Mouse (Mus musculus) mouse embryonic stem cell (cell line): ENCODE results near the gene Art5.

ENCODE experiments used
- in situ Hi-C, 2 experiments: fragments of 300-500 bp; cut with MboI; formaldehyde crosslinking; loops; 1 replicate in 1 of 2; 3 replicates in 1 of 2; pipeline ENCODE4 v1.14.3; 2019 to 2020; ENCODE audit warnings: low sequenced_read_pairs in 2 of 2, low pct_unique_long_range_greater_than_20kb in 1 of 2, mixed read lengths in 1 of 2; ENCODE audit not compliant: unreplicated experiment in 1 of 2

Gene Art5

GRCm38 (mm10) chr7:102109171-102109570 is at the start of gene Art5:
Gene Art5 (minus strand): TSS chr7:102109489.
- in situ Hi-C loops, result no loop called here

DNA sequence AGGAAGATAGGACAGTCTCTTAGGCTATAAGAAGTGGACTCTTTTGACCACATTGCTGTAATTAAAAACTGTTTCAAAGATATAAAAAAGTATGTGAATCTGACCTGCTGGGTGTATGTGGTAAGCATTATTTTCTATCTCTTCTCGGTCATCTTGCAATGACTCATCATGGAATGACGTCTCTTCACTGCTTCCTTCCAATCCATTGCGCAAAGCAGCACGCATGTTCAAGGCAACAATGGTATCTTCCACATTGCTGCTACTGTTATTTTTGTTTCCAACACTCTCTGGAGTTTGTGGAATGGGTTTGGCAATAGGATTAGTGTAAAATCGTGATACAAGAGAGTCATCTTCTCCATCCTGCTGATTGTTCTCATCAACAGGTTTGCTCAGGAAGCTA is 44.4 kb upstream of the Art5 start:
- in situ Hi-C loops, result no loop called here

- in situ Hi-C loops, result loop anchor here (25.0 kb wide), 1 partner anchor 324 kb away; no protein-coding TSS in a partner anchor
These were observed 28.6 kb upstream of the Art5 start for GRCm38 (mm10) chr7:102137898-102138297.

- in situ Hi-C loops, result loop anchor here (25.0 kb wide), 1 partner anchor 325 kb away; no protein-coding TSS in a partner anchor
These were observed 28.2 kb upstream of the Art5 start for GRCm38 (mm10) chr7:102137464-102137863.

- in situ Hi-C loops, result loop anchor here (25.0 kb wide), 1 partner anchor 330 kb away; no protein-coding TSS in a partner anchor
These were observed 23.1 kb upstream of the Art5 start for GRCm38 (mm10) chr7:102132395-102132794.

GRCm38 (mm10) chr7:102120326-102120725 is 11.0 kb upstream of the Art5 start:
- in situ Hi-C loops, result no loop called here

DNA sequence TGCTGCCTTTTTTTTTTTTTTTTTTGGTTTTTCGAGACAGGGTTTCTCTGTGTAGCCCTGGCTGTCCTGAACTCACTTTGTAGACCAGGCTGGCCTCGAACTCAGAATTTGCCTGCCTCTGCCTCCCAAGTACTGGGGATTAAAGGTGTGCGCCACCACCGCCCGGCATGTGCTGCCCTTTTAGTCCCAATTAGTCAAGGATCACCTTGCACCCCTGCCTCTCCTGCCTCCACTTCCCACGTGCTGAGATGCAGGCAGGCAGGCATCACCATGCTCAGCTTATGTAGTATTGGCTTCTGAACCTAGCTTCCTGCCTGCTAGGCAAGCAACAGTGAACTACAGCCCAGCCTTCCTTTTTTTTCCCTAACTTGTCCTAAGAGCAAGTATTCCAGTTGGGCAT is 8.1 kb upstream of the Art5 start:
- in situ Hi-C loops, result no loop called here

DNA sequence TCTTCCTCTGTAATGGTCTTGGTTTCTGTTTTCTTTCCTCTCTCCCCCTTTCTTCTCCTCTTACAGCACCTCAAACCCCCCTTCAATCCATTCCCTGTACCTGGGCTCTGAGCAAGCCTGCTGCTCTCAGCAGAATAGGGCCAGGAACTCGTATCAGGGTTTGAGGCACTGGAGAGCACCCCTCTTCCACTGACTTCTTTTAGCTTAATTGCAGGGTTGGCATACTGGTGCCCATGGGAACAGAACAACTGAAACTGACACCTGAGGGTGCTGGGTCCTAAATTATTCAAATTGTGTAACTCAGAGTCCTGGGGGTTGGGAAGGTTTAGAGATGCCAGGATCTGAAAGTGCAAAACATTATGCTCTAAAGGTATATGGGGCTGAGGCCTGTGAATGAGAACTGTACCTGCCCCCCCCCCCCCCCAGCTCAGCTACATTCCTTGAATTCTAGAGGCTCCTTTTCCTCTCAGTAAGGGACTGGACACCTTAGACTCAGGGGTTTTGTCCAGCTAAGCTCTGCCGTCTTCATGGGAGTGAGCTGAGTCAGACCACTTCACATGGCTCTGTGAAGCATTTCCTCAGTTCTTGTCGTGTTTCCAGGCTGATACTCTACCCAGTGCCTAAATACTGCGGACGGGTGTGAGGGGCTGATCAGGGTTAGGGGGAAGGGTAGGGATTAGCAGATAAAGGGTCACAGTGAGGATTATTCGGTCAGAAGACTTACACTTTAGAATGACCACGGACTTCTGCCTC is 7.5 kb upstream of the Art5 start, which contains the start of gene Chrna10:
Chrna10 (minus strand) TSS at position 250 of the 753 bp plus-strand sequence.
- in situ Hi-C loops, result no loop called here

DNA sequence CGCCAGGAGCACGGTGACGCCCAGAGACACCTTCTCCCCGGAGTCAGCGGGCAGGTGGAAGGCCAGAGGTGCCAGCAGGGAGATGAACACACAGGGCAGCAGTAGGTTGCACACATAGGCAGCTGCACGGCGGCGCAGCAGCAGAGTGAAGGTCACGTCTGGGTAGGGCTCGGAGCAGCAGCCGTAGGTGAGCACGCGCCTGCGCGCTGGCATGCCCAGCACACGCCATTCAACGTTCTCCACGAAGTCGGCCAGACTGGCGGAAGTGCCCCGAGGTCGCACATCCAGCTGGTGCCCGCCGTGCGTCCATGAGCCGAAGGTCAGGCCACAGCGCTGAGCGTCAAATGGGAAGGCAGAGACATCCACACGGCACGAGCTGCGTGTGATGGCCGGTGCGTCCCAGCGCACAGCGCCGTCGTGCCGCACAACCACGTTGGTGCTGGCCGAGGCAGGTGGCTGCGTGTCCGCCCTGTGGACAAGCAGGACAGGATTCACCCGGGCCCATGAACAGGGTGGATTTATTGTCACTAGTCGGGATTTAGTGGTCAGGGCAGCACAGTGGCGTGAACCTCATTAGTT is 4.0 kb upstream of the Art5 start:
- in situ Hi-C loops, result no loop called here

DNA sequence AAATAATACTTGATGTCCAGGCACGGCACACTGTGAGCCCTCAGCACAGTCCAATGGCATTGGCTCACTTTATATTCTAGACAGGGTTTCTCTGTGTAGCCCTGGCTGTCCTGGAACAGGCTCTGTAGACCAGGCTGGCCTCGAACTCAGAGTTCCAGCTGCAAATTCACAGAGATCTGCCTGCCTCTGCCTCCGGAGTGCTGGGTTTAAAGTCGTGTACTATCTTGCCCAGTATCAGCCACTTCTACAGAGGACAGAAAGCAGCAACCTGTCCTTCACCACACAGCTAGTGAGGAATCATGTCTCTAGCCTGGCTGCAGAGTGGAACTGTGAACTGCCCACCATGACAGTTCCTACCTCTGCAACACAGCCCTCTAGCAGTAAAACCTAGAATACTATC is 457 bp upstream of the Art5 start:
- in situ Hi-C loops, result no loop called here

DNA sequence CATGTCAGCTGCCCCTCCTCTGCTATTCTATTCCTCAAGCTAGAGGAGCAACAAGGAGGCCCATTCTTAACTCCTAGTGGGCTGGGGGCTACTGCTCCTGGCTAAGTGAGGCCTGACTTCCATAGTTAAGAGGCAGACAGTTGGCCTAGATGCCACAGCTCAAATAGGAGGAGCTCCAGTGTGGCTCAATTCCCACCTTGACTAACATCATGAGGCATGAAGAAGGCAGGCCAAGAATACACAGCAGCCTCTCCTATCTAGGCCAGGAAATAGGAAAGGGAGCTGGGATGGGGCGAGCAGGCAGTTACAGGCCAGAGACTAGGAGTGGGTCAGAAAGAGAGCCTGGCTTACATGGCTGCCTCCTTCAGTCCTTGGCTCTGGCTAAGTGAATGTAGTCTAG is 1.1 kb downstream of the Art5 start:
- in situ Hi-C loops, result no loop called here

DNA sequence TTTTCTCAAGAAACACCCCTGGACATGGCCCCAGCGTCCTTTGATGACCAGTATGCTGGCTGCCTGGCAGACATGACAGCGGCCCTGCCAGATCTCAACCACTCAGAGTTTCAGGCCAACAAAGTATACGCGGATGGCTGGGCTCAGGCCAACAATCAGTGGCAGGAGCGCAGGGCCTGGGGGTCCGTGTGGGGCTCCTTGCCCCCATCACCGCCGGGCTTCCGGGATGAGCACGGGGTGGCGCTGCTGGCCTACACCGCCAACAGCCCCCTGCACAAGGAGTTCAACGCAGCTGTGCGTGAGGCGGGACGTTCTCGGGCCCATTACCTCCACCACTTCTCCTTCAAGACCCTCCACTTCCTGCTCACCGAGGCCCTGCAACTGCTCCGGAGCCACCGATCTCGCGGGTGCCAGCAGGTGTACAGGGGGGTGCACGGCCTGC is 2.6 kb downstream of the Art5 start:
- in situ Hi-C loops, result no loop called here

GRCm38 (mm10) chr7:102104126-102104525 is 5.2 kb downstream of the Art5 start:
- in situ Hi-C loops, result no loop called here

DNA sequence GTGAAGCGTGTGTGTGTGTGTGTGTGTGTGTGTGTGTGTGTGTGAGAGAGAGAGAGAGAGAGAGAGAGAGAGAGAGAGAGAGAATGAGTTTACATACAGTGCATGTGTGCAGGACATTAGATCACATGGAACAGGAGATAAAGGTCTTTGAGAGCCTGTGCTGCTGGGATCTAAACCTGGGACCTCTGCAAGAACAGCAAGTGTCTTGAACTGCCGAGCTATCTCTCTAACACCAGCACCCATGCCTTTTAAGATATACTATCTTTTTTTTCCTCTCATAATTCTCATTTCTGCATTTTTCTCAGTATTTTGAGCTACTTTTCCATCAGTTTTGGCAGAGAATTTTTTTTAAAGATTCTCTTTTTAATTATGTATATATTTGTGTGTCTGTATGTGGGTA is 5.7 kb downstream of the Art5 start:
- in situ Hi-C loops, result no loop called here

GRCm38 (mm10) chr7:102102696-102103095 is 6.6 kb downstream of the Art5 start:
- in situ Hi-C loops, result no loop called here

DNA sequence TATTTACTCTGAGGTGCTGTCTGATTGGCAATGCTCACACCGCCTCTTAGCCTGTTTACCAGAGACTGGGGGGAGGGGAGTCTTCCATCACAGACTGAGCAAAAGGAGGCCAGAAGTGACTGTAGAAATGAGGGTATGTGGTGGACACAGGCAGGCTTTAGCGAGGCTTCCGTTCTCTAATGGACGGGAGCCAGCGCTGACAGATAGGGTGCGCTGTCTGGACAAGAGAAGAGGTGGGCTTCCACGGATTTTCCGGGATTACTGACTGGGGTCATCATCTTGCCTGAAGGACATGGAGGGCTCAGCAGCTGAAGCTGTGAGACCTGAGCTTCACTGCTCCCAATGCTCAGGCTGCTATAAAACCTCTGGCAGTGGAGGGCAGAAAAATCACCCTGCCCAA is 7.0 kb downstream of the Art5 start:
- in situ Hi-C loops, result no loop called here

- in situ Hi-C loops, result no loop called here
These were observed 7.8 kb downstream of the Art5 start, which contains the start of gene Art1 for GRCm38 (mm10) chr7:102101487-102101886. Gene Art1 (plus strand): TSS chr7:102101743.

- in situ Hi-C loops, result no loop called here
These were observed 8.4 kb downstream of the Art5 start for GRCm38 (mm10) chr7:102100868-102101267.

- in situ Hi-C loops, result loop anchor here (25.0 kb wide), 1 partner anchor 438 kb away; the partner anchor contains the start of gene Clpb (in 2 of the 2)
These were observed 9.3 kb downstream of the Art5 start for GRCm38 (mm10) chr7:102099760-102100661.
